Mouse (Mus musculus): Measurements from ENCODE around the gene Cmc2.

GRCm38 (mm10) chr8:116864514-116864913 is 56.7 kb downstream of the Cmc2 start:
- TF ChIP-seq MAX (IDR thresholded peaks at IDR 0.05; ENCODE audit: low read depth) (no peak), CEBPB (IDR thresholded peaks at IDR 0.05; ENCODE audit: insufficient read depth, poor library complexity, severe bottlenecking) (no peak), POLR2A (IDR thresholded peaks at IDR 0.05; ENCODE audit: insufficient read length, low read depth) (no peak), POLR2AphosphoS2 (IDR thresholded peaks at IDR 0.05; ENCODE audit: insufficient read length, low read depth) (no peak)
